Mouse (Mus musculus) gastrocnemius, postnatal 14 days (tissue): ENCODE data around the gene Map1b. TPM values are rescaled to one million over a fixed set of nuclear protein-coding genes. Genes with fewer than 3 reads are reported as not detected.
A peak's percentile ranks its signal among the peaks of the same experiment; 100 is the strongest.

Source experiments
- DNase-seq: peaks from one replicate; pipeline ENCODE4 v3.0.0; 2021; ENCODE audit warnings: mixed read lengths
- intact Hi-C: fragments of 180-260 bp; cut with DNase I; formaldehyde crosslinking; loops from one replicate; pipeline ENCODE4 v1.15.1; 2025; ENCODE audit warnings: low total_unique reads
- total RNA-seq, 2 experiments: library from RNA; stranded (reverse); gene quantifications; 2 replicates each; pipeline ENCODE4 v1.2.3; 2021

The Map1b gene
- total RNA-seq, 2 experiments from 2014 or later: 17.3 to 23.4 TPM

DNA sequence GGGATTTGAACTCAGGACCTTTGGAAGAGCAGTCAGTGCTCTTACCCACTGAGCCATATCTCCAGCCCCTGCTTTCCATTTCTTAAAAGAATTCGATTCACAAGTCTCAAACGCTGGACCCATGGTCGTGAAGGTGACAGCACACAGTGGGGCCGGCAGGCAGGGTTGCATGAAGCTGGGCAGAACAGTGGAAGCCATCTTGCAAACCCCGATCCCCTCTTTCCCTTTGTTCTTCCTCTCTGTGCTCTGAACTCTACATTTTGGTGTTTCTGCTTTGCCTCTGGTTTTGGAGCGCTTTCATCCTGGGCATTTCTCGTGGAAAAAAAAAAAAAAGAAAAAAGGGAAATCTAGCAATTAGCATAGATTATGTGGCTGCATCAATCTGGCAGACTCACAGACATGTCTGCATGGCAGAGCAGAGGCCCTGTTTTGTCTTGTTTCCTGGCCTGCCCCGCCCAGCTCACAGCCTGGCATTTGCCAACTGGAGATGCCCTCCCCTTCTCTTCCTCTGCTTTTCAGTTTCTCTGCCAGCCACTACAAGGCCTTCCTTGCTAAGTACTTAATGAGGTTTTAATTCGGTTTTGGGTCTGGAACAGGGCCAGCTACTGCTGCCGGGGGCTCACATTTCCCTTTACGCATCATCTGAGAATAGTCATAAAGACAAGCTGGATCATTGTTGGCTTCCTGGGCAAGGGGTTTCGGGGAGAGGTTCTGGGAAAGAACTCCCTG lies 57.5 kb downstream of the Map1b start:
- intact Hi-C loops: no loop called here

DNA sequence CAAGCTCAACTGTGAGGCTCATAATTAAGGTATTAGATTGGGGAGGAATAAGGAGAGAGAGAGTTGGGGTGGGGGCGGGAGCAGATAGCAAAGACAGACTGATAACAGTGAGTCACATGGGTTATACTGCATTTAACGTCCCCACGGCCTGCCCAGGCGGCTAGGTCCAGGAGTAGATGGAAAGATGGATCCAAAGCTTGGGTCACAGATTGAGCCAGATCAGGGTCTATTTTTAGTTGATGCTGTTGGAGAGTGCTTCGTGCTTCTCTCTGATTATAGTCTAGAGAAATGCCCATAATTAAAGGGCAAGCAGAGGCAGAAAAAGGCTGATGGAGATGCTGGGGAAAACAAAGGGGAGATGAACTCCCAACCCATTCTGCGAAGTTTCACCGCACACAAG lies 61.4 kb downstream of the Map1b start:
- intact Hi-C loops: no loop called here
- no peak for DNase-seq

More for the DNA sequence above, 57.5 kb downstream of the Map1b start:
- no peak for DNase-seq

DNA sequence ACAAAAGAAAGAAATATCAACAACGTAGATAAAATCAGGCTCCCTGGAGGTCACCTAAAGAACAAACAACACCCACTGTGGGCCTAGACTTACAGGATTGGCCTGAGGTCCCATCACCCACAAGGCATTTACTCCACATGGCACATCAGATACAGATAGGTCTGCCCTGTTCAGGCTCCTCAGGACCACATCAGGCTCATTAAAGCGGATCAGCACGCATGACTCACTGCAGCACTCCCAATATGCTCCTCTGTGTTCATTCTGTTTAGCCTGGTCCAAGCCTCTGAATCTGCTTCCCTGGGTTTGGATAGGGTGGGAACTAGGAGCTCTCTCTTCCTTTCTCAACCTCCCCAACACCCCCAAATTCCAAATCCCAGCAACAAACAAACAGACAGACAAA lies 63.9 kb downstream of the Map1b start:
- DNase-seq: no peak
- intact Hi-C loops: no loop called here

DNA sequence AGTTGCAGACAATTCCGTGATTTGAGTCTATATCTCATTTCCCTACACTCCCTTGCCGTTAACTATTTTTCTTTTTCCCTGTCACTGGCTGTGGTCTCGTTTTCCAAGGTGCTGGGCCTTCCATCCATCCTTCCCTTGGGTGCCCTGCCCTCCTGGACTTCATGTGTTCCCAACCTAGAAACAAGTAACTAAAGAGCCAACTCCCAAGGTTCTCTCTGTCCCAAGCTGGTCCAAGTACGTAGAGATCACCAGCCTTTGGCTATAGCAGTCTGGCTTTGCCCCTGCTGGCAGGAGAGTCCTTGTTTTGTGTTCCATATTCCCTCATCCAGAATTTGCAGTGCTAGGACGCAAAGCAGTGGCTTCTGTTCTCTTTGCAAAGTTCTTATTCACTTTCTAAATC lies 65.1 kb downstream of the Map1b start:
- no peak for DNase-seq
- intact Hi-C loops: no loop called here

DNA sequence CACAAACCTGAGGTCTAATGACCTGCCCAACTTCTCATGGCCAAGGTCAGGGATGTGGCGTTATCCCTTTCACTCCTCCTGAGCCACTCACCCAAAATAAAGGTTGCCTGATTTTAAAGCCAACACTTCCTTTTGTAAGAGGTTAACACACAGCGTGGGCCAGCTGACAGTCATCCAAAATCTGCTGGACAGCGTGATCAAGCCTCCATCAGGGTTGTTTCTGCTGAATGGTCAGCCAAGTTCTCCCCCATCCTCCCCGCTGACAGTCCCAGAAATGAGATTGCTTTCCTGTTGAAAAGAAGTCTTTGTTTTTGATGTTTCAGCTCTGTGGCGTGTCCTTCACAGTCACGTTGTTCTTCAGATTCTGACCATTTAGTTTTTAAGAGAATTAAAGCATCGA lies 65.6 kb downstream of the Map1b start:
- intact Hi-C loops: no loop called here
- DNase-seq: peak; percentile 48

DNA sequence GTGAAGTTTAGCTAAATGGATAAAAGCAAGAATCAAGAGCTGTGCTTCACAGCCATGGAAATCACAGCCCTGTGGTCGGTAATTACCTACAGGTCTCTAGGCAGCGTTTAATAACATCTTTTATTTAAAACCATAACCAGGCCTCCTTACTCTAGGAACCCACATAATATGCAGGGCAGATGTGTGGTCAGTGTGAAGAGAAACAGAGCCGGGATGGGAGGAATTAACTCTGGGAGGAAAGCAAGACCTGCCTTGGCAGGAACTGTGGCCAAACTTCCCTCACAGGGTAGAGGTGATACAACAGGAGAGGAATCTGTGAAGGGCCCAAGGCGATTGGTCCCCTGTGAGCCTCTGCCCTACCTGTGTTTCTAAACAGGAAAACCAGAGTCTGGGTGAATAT lies 66.8 kb downstream of the Map1b start:
- no peak for DNase-seq
- intact Hi-C loops: no loop called here

DNA sequence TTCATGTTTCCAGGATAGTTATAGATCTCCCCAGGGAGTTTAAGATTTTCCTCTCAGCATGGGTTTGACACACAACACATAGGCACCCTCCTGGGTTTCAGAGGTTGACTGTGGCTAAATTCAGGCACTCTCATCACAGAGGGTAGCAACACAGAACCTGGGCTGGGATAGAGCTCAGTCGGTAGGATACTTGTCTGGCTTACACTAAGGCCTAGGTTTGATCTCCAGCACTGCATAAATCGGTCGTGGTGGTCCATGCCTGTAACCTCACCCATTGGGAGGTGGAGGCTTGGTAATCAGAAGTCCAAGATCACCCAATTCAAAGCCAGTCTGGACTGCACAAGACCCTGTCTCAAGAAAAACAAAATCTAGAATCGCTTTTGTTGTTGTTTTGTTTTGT lies 68.1 kb downstream of the Map1b start:
- intact Hi-C loops: no loop called here

DNA sequence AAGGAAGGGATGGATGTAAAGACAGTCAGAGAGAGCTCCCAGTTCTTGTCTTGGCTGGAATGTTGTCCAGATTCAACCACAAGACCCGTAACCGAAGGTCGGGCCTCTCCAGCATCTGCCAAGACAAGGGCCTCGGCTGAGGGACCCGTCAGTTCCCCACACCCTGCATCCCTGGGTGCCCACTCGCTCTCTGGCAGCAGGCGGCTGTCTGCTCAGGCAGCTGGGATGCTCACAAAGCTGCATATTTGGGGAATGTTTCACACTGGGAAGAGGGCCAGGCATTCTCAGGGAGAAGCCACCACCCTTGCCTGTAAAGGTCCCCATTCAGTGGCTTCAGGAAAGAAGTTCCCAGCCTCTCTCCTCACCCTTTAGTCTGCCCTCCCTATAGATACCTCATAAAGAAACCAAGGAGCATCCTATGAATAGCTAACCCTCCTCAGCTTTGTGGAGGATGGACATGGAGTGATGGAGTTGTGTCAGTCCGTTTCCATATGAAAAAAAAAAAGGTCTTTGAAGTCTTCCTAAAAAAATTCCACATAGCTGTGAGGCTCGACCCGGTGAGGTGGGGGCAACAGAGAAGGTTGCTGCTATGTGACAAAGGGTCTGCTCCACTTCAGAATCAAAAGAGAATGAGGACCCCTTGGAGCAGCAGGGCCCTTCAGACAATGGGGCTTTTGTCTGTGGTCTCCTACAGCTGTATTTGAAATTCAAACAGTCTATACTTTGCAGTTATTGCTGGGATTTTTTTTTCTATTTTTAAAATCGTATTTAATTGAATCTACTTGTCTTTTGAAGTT lies 68.7 kb downstream of the Map1b start:
- peak; percentile 68 for DNase-seq
- intact Hi-C loops: no loop called here

More for the DNA sequence above, 68.1 kb downstream of the Map1b start:
- no peak for DNase-seq

DNA sequence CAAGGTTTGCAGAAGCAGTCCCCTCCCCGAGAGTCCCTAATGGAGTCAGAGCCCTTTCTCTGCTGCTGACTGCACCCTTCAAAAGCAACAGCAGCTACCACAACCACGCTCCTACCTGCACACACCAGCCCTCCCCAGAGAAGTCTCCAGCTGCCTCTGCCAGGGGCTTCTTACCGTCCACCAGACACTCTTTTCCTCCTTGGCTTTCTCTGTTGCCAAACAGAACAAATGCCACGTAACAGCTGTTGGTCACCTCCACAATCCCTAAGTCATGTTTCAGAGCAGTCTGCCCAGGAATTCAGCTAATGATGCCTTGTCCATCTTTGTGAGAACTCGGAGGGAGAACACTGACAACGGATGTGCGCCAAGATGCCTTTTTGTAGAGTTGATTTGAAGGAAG lies 69.3 kb downstream of the Map1b start:
- no peak for DNase-seq
- intact Hi-C loops: no loop called here

DNA sequence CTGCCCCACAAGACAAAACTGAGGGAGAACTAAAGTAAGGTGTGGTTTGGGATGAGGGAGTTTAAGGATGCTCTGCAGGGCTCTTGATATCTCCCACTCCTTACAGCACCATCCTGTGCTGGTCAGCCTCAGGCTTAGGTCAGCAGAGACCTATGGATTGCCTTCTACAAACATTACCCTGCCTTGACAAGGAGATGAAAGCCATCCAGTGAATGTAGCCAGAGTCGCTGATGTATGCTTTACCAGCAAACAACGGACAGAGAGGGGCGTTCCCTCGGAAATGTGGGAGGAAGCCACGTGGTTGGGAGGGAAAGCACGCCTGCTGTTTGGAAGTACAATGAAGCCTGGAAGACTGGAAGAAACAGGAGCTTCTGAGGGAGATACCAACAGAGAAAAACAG lies 71.5 kb downstream of the Map1b start:
- no peak for DNase-seq

DNA sequence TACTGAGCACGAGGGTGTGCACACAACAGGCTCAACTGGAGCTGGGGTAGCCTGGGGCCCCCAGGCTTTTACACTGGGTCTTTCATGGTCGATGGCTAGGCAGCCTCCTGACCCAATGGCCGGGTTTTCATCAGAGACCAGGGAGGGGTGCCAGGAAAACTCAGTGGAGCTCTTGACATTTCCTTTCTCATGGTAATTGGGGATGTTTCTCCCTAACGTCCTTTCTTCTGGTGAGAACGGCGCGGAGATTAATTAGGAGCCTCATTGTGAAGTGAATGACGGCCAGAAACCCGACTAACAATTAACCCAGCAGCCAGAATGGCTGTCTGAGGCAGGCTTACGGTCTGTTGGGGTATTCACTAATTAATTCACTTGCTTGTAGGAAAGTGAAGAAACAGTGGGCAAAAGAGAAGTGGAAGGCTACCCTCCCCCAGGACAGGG lies 71.9 kb downstream of the Map1b start:
- DNase-seq: no peak
- intact Hi-C loops: no loop called here

More for the DNA sequence above, 71.5 kb downstream of the Map1b start:
- intact Hi-C loops: no loop called here

DNA sequence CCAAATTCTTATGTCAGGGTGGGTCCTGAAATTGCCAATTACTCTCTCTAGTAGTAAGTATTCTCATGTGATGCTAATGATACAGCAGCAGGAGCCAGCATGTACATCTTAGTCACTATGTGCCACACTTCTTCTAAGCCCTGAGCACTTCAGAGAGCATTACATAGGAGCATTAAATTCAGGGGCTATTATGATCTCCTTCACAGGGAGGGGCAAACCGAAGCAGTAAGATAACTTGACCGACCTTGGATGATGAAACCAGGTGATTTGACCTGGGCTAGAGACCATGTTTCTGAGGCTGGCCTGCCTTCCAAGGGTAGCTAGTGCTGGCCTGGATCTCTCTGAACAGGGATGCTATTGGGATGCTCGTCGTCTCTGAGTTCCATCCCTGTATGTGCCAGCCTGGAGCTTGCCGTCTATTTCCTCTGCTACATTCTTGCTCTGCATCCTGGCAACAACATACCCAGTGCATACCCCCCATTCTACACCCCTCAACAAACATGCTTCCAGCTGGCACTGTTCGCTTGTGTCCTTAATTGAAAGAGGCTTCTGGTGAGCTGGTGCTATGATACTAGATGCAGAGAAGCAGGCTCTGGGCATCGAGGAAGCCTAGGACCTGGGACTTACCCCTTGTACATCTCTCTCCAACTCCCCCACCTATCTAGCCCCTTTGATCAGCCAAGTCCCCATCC lies 72.7 kb downstream of the Map1b start:
- intact Hi-C loops: no loop called here
- no peak for DNase-seq

DNA sequence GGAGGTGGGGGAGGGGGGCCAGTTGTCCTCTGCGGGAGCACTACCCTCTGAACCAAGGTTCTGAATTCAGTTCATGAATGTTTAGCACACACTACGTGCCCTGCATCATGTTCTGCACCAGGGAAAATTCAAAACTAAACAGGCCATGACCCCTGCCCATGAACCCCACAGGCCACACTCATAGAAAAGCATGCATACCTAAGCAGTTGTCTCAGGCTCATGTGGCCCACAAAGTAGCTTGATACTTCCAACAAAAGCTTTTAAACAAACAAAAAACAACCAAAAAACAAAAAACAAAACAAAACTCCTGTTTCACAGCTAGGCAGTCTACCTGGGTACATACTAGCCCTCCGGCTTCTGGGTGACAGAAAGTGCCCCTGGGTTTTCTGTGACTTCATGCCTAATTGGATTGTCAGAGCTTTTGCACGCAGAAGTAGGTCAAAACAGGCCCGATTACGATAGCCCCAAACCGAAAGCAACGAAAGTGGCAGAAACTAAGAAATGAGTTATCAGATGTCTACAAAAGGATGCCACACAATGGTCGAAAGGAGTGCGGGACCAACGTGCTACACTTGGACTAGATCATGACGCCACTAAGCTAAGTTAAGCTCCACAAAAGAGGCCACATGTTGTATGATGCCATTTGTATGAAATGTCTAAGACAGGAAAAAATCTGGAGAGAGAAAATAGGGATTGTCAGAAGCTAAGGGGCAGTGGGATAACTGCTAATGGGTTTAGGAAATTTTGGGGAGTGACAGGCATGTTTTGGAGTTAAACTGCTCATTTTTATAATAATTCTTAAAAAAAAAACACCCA lies 73.7 kb downstream of the Map1b start:
- intact Hi-C loops: no loop called here
- DNase-seq: no peak

DNA sequence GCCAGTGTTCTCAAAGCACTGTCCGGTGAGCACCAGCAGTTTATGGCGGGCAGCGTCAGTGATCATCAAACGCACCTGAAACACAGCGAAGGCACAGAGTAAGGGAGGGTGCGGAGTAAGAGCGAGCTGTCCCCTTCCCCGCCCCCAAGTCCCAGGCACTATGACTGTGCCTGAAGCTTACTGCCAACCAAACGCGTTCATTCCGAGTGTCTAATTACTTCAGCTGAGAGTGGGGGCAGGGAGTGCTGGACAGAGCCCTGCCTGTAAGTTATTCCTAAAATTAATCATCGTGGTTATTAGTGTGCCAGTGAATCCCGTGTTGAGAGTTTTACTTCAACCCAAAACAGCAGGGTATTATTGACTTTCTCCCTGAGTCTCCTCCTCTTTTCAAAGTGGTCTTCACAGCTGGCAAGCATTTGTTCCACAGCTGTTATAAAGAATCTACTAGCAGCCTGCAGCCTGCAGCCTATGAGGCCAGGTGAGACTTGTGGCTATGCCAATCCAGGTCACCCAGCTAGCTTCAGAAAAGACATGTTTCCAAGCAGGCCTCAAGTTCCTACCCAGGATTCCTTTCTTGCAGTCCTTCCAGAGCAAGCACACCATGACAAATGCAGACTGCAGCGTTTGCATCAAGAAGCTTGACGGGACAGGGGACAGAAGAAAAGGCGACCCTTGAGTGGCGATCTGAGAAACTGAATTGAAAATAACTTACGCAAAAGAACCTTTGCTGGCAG lies 74.5 kb downstream of the Map1b start:
- DNase-seq: peak; percentile 41
- intact Hi-C loops: no loop called here

DNA sequence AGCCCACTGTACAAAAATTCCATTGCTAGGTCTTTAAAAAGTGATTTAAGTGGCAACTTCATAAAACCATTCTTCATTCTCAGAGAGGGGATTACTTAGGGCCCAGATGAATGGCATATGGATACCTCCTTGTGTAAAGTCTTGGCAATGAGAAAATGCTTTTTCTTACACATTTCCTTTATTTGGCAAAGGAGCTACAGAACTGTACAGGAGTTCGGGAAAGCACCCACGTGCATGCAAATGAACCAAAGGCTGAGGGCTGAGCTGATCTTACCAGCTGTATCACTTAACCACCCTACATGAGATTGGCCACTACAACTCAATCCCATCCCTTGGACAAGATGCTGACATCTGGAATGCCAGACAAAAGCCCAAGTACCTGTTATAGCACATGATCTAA lies 76.1 kb downstream of the Map1b start:
- DNase-seq: no peak
- intact Hi-C loops: no loop called here

DNA sequence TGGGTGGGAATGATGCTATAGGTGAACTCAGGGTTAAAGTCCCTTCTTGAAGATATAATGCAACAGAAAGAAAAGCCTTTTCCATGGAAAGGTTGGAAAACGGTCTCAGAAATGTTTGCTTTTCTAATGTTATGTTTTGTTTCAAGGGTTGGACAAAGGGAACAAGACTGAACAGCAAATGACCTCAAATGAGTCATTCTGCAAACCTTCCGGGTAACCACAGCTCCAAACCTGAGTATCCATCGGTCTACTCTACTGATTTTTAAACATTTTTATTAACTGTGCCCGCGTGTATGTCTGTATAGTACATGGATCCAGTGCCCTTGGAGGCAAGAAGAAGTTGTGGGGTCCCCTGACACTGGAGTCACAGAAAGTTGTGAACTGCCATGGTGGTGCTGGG lies 77.0 kb downstream of the Map1b start:
- DNase-seq: no peak
- intact Hi-C loops: no loop called here

DNA sequence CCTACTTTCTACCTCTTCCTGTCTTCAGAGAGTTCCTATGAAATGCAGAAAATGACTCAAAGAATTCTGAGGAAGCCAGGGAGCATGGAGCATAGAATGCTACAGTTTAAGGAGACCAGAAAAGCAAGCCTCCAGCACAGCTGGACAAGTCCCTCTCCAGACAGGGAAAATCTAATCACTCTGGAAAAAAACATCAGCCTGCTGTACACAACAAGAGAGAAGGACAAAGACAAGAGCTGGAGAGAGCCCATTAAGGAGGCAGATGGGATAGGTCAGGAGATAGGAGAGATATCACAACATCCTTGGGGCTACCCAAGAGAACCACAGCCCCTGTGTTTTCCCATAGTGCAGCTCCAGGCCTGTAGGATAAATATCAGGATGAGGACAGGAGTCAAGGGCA lies 79.3 kb downstream of the Map1b start:
- DNase-seq: no peak
- intact Hi-C loops: no loop called here

DNA sequence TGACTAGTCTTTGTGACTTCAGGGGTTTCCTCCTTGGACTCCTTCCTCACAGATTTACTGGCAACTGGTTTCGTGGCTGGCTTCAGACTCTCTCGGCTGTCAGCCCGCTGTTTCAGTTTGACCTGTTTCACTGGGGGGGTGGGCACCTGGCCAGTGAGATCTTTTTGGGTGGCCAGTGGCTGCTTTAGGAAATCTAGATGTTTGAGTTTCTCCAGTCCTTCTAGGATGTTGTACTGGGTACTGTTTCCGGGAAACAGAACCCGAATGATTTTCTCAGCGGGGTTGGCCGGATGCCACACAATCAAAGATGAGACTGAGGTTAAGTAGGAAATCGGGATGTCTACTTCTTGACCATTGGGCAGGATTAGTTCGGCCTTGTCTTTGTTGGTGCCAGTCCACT lies 81.8 kb downstream of the Map1b start:
- intact Hi-C loops: no loop called here
- no peak for DNase-seq
